Mouse (Mus musculus) CH12.LX (cell line): ENCODE results near the gene Etv6. TPM values are rescaled to one million over a fixed set of nuclear protein-coding genes. Genes with fewer than 3 reads are reported as not detected.

Source experiments
- DNase-seq: peaks from one replicate; pipeline ENCODE4 v3.0.0-alpha.2; 2013; ENCODE audit errors: extremely low read depth
- H3K27ac ChIP-seq: 2 replicates; pipeline ENCODE4 v1.5.1; 2012; ENCODE audit warnings: low read depth, mild to moderate bottlenecking, control low read depth, moderate library complexity; ENCODE audit not compliant: insufficient read depth
- H3K27me3 ChIP-seq: replicated peaks from 2 replicates; pipeline ENCODE3; 2012; ENCODE audit warnings: inconsistent platforms
- H3K36me3 ChIP-seq, 2 experiments: replicated peaks in 1 of 2; 2 replicates each; pipeline versions ENCODE3 to v1.6.1; 2012; ENCODE audit warnings: inconsistent platforms in 1 of 2, low read length in 1 of 2, mild to moderate bottlenecking in 1 of 2, mixed read lengths in 1 of 2, moderate library complexity in 1 of 2; ENCODE audit not compliant: control insufficient read depth in 1 of 2, insufficient read depth in 1 of 2
- H3K4me1 ChIP-seq, 2 experiments: 2 replicates each; pipeline ENCODE4 v1.6.1; 2012; ENCODE audit warnings: inconsistent platforms in 1 of 2, moderate library complexity in 1 of 2; ENCODE audit not compliant: insufficient read depth in 2 of 2, control insufficient read depth in 1 of 2
- H3K4me2 ChIP-seq: 2 replicates; pipeline ENCODE4 v1.6.1; 2012; ENCODE audit warnings: low read depth, mild to moderate bottlenecking, control low read depth; ENCODE audit not compliant: poor library complexity, insufficient read depth, severe bottlenecking
- H3K4me3 ChIP-seq, 3 experiments: fragments of 150-350 bp in 1 of 3; sonication (generic) in 1 of 3; replicated peaks in 1 of 3; 2 replicates each; pipeline versions ENCODE3 to v1.5.1; 2011 to 2012; ENCODE audit warnings: low read depth in 2 of 3, low read length in 2 of 3, mild to moderate bottlenecking in 2 of 3, moderate library complexity in 2 of 3, control low read depth in 1 of 3, improper control_type of control experiment in 1 of 3, inconsistent platforms in 1 of 3, mixed read lengths in 1 of 3; ENCODE audit not compliant: poor library complexity in 1 of 3
- H3K79me2 ChIP-seq: replicated peaks from 2 replicates; pipeline ENCODE4 v1.6.1; 2012; ENCODE audit warnings: mild to moderate bottlenecking, moderate library complexity; ENCODE audit not compliant: control insufficient read depth, poor library complexity, insufficient read depth, severe bottlenecking; ENCODE audit errors: extremely low read depth
- H3K9ac ChIP-seq: 2 replicates; pipeline ENCODE4 v1.6.1; 2012; ENCODE audit warnings: low read depth, mild to moderate bottlenecking, control low read depth, moderate library complexity; ENCODE audit not compliant: insufficient read depth
- H3K9me3 ChIP-seq: replicated peaks from 2 replicates; pipeline ENCODE3; 2012; ENCODE audit warnings: low read length, inconsistent platforms, mixed read lengths
- CHD2 ChIP-seq: IDR thresholded peaks from 2 replicates; pipeline ENCODE4 v1.6.1; 2011; ENCODE audit warnings: low read length, improper control_type of control experiment
- E2F4 ChIP-seq: IDR thresholded peaks from 2 replicates; pipeline ENCODE4 v1.6.1; 2011; ENCODE audit warnings: low read depth, low read length, improper control_type of control experiment; ENCODE audit not compliant: insufficient replicate concordance
- EP300 ChIP-seq: IDR thresholded peaks from 2 replicates; pipeline ENCODE4 v1.6.1; 2011; ENCODE audit warnings: low read length, improper control_type of control experiment
- ETS1 ChIP-seq: conservative IDR thresholded peaks from 2 replicates; pipeline ENCODE4 v1.6.1; 2012; ENCODE audit warnings: low read depth, mild to moderate bottlenecking, inconsistent platforms, low read length, improper control_type of control experiment, moderate library complexity
- GABPA ChIP-seq: IDR thresholded peaks from 2 replicates; pipeline ENCODE4 v1.6.1; 2012; ENCODE audit warnings: low read depth, low read length, improper control_type of control experiment, inconsistent platforms; ENCODE audit not compliant: insufficient replicate concordance
- IRF4 ChIP-seq: IDR thresholded peaks from 2 replicates; pipeline ENCODE4 v1.6.1; 2014; ENCODE audit warnings: low read depth, mild to moderate bottlenecking, inconsistent platforms, low read length, improper control_type of control experiment
- MAFK ChIP-seq: IDR thresholded peaks from 2 replicates; pipeline ENCODE4 v1.6.1; 2011; ENCODE audit warnings: low read length, improper control_type of control experiment; ENCODE audit not compliant: insufficient replicate concordance
- MAX ChIP-seq: IDR thresholded peaks from 2 replicates; pipeline ENCODE4 v1.6.1; 2011; ENCODE audit warnings: low read length, improper control_type of control experiment
- MXI1 ChIP-seq: IDR thresholded peaks from 2 replicates; pipeline ENCODE4 v1.6.1; 2011; ENCODE audit warnings: mild to moderate bottlenecking, low read depth, low read length, improper control_type of control experiment
- PAX5 ChIP-seq: IDR thresholded peaks from 2 replicates; pipeline ENCODE4 v1.6.1; 2012; ENCODE audit warnings: low read length, inconsistent platforms, mixed read lengths
- POLR2A ChIP-seq: IDR thresholded peaks from 2 replicates; pipeline ENCODE4 v1.6.1; 2011; ENCODE audit warnings: low read depth, mild to moderate bottlenecking, improper control_type of control experiment, low read length
- POLR2AphosphoS2 ChIP-seq: IDR thresholded peaks from 2 replicates; pipeline ENCODE4 v1.6.1; 2011; ENCODE audit warnings: low read depth, low read length, improper control_type of control experiment
- RAD21 ChIP-seq: IDR thresholded peaks from 2 replicates; pipeline ENCODE4 v1.6.1; 2011; ENCODE audit warnings: low read depth, mild to moderate bottlenecking, low read length, improper control_type of control experiment, moderate library complexity
- RCOR1 ChIP-seq: conservative IDR thresholded peaks from 2 replicates; pipeline ENCODE4 v1.6.1; 2012; ENCODE audit warnings: low read depth, mild to moderate bottlenecking, inconsistent platforms, low read length, improper control_type of control experiment
- SIN3A ChIP-seq: IDR thresholded peaks from 2 replicates; pipeline ENCODE4 v1.6.1; 2012; ENCODE audit warnings: low read length, improper control_type of control experiment, inconsistent platforms
- TBP ChIP-seq: conservative IDR thresholded peaks from 2 replicates; pipeline ENCODE4 v1.6.1; 2011; ENCODE audit warnings: low read depth, low read length, improper control_type of control experiment
- TCF12 ChIP-seq: IDR thresholded peaks from 2 replicates; pipeline ENCODE4 v1.6.1; 2014; ENCODE audit warnings: low read depth, mild to moderate bottlenecking, inconsistent platforms, low read length, improper control_type of control experiment
- USF2 ChIP-seq: conservative IDR thresholded peaks from 2 replicates; pipeline ENCODE4 v1.6.1; 2011; ENCODE audit warnings: low read depth, low read length, improper control_type of control experiment
- ZC3H11A ChIP-seq: IDR thresholded peaks from 2 replicates; pipeline ENCODE4 v1.6.1; 2012; ENCODE audit warnings: low read depth, mild to moderate bottlenecking, inconsistent platforms, low read length, improper control_type of control experiment
- ZNF384 ChIP-seq: IDR thresholded peaks from 2 replicates; pipeline ENCODE4 v1.6.1; 2012; ENCODE audit warnings: low read depth, low read length, improper control_type of control experiment, inconsistent platforms
- dilution Hi-C: fragments of 300-500 bp; cut with MboI; formaldehyde crosslinking; loops from 2 replicates; pipeline ENCODE4 v1.14.3; 2020; ENCODE audit warnings: low sequenced_read_pairs; ENCODE audit not compliant: extremely low pct_unique_long_range_greater_than_20kb, extremely low pct_ligation_motif_present
- in situ Hi-C: fragments of 300-500 bp; cut with MboI; formaldehyde crosslinking; loops from 3 replicates; pipeline ENCODE4 v1.14.3; 2019; ENCODE audit warnings: low sequenced_read_pairs, low pct_ligation_motif_present, low pct_unique_long_range_greater_than_20kb, mixed read lengths
- polyA plus RNA-seq: library from polyadenylated mRNA; unstranded; fragments of >175 nt; gene quantifications from 2 replicates; pipeline ENCODE4 v1.2.1, GENCODE M21; 2012; ENCODE audit warnings: low read depth; ENCODE audit not compliant: insufficient read length
- total RNA-seq, 2 experiments: library from RNA; depleted of rRNA; stranded (reverse); fragments of 300-350 nt in 1 of 2; fragments of >200 nt in 1 of 2; gene quantifications; 2 replicates each; pipeline ENCODE4 v1.2.3; 2012 to 2014

Gene Etv6
- total and polyA plus RNA-seq, 3 experiments: 7.6 to 29.5 (median 10.1) TPM

GRCm38 (mm10) chr6:134099976-134100743, 64.7 kb downstream of the Etv6 start:
- H3K27ac ChIP-seq: no peak overlapping the region
- no peak for DNase-seq
- dilution Hi-C loops: no loop called here
- no peak overlapping the region for H3K4me2 ChIP-seq
- H3K36me3 ChIP-seq: peaks cover 0 to 76% of the 10 kb centered on the region in 2 experiments
- H3K79me2 ChIP-seq: no peaks in the 10 kb centered on the region
- in situ Hi-C loops: no loop called here
- no peaks in the 10 kb centered on the region for H3K9me3 ChIP-seq
- no peak for TF ChIP-seq PAX5
- TF ChIP-seq USF2: no peak
- no peak for TF ChIP-seq TCF12
- no peak for TF ChIP-seq E2F4
- no peak for TF ChIP-seq SIN3A
- TF ChIP-seq CHD2: no peak
- no peak for TF ChIP-seq MAFK
- no peak for TF ChIP-seq EP300
- TF ChIP-seq ZC3H11A: no peak
- no peak for TF ChIP-seq TBP
- no peak for TF ChIP-seq ETS1
- no peak for TF ChIP-seq RCOR1
- TF ChIP-seq ZNF384: no peak
- no peak for TF ChIP-seq MAX
- no peak for TF ChIP-seq MXI1
- no peak overlapping the region for H3K4me3 ChIP-seq
- H3K9ac ChIP-seq: no peak overlapping the region
- peaks cover 8 to 42% of the 10 kb centered on the region in 2 experiments; a peak in 3 of 4 replicates for H3K4me1 ChIP-seq
- H3K27me3 ChIP-seq: no peaks in the 10 kb centered on the region

- Histone ChIP-seq H3K4me1 (peaks cover 0 to 31% of the 10 kb centered on the region in 2 experiments; a peak in 3 of 4 replicates), H3K27me3 (no peaks in the 10 kb centered on the region), H3K9me3 (no peaks in the 10 kb centered on the region), H3K9ac (no peak overlapping the region), H3K4me2 (no peak overlapping the region), H3K36me3 (peaks cover 3 to 88% of the 10 kb centered on the region in 2 experiments), H3K79me2 (no peaks in the 10 kb centered on the region), H3K27ac (no peak overlapping the region)
- dilution Hi-C loops (no loop called here), in situ Hi-C loops (no loop called here)
- TF ChIP-seq MAFK (no peak), POLR2A (no peak), MXI1 (no peak), RAD21 (no peak), POLR2AphosphoS2 (no peak), GABPA (no peak), IRF4 (no peak)
- TF ChIP-seq, all 38 proteins: peak for 0
- no peak for DNase-seq
- no peak overlapping the region for H3K4me3 ChIP-seq
Measured at GRCm38 (mm10) chr6:134102396-134102795, 66.9 kb downstream of the Etv6 start.
